Mouse (Mus musculus) embryonic facial prominence, embryonic 14.5 days (tissue): ENCODE results near the gene Sirpa. TPM values are rescaled to one million over a fixed set of nuclear protein-coding genes. Genes with fewer than 3 reads are reported as not detected.

ENCODE experiments used
- ATAC-seq: fragments of 200-750 bp; cut with Nextera tagmentation; 2 replicates; pipeline ENCODE4 v1.8.0; 2017; ENCODE audit warnings: low read depth, moderate number of reproducible peaks, moderate TSS enrichment
- DNase-seq: peaks from one replicate; pipeline ENCODE4 v3.0.0-alpha.2; 2015; ENCODE audit warnings: low spot score
- H3K27ac ChIP-seq: fragments of 300-500 bp; sonication (generic); replicated peaks from 2 replicates; pipeline ENCODE4 v1.5.1; 2014; ENCODE audit warnings: low read depth, mild to moderate bottlenecking, low read length, moderate library complexity
- H3K27me3 ChIP-seq: fragments of 300-500 bp; sonication (generic); replicated peaks from 2 replicates; pipeline ENCODE4 v1.6.1; 2014; ENCODE audit warnings: low read length; ENCODE audit not compliant: control insufficient read depth, insufficient read depth
- H3K36me3 ChIP-seq: fragments of 300-500 bp; sonication (generic); 2 replicates; pipeline ENCODE4 v1.6.1; 2014; ENCODE audit warnings: low read length, mixed read lengths; ENCODE audit not compliant: control insufficient read depth, insufficient read depth
- H3K4me1 ChIP-seq: fragments of 300-500 bp; sonication (generic); 2 replicates; pipeline ENCODE4 v1.6.1; 2014; ENCODE audit warnings: antibody characterized with exemption, low read length; ENCODE audit not compliant: control insufficient read depth, insufficient read depth
- H3K4me2 ChIP-seq: fragments of 300-500 bp; sonication (generic); 2 replicates; pipeline ENCODE4 v1.6.1; 2014; ENCODE audit warnings: low read depth, mild to moderate bottlenecking, low read length, moderate library complexity, mixed read lengths
- H3K4me3 ChIP-seq: fragments of 300-500 bp; sonication (generic); 2 replicates; pipeline ENCODE4 v1.5.1; 2014; ENCODE audit warnings: low read depth, mild to moderate bottlenecking, low read length
- H3K9ac ChIP-seq: fragments of 300-500 bp; sonication (generic); 2 replicates; pipeline ENCODE4 v1.6.1; 2014; ENCODE audit warnings: low read depth, mild to moderate bottlenecking, low read length, moderate library complexity, mixed read lengths
- H3K9me3 ChIP-seq: fragments of 300-500 bp; sonication (generic); 2 replicates; pipeline ENCODE4 v1.6.1; 2016; ENCODE audit warnings: low read length; ENCODE audit not compliant: control insufficient read depth
- WGBS: fragments of 180-500 bp; shearing (Covaris S2); extraction: QIAGEN DNeasy Blood & Tissue Kit; methylation state at CpG from one replicate; pipeline ENCODE4 v1.1.7; 2014; 5-methylcytosine and 5-hydroxymethylcytosine counted together
- polyA plus RNA-seq: library from polyadenylated mRNA; unstranded; fragments of >200 nt; fragmentation: Nextera tagmentation; extraction: Ambion mirVana; gene quantifications from 2 replicates; pipeline ENCODE4 v1.2.1, GENCODE M21; 2014

The Sirpa gene
- polyA plus RNA-seq, 1 experiment from 2014 or later: 39.1 TPM

DNA sequence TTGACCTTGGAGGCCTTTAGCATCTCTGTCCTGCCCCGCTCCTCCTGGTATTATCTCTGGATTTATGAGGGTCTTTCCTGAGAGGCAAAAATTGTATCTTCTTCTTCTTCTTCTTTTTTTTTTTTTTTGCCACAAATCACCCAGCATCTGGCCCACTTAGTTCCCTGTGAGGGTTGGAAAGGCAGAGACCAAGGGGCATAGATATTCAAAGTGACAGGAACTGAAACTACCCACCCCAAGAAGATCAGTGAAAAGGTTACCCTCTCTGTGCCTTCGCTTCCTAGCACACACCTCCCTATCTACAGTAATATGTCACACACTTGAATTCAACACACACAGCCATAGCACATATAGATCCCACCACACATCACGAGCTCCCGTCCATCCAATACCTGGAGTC lies 17.5 kb upstream of the Sirpa start:
- H3K27ac ChIP-seq: no peak overlapping the region
- H3K9me3 ChIP-seq: no peaks in the 10 kb centered on the region
- no peak overlapping the region for H3K9ac ChIP-seq
- no peak for ATAC-seq
- no peak overlapping the region for H3K4me3 ChIP-seq
- peaks cover 13% of the 10 kb centered on the region for H3K4me1 ChIP-seq
- H3K4me2 ChIP-seq: no peak overlapping the region
- 94% methylated on average over 4 of the region's 4 CpGs for WGBS
- 0 out of 2 replicates have a peak, but pooled peaks cover 4% of the 10 kb centered on the region for H3K27me3 ChIP-seq
- DNase-seq: no peak
- H3K36me3 ChIP-seq: no peaks in the 10 kb centered on the region

DNA sequence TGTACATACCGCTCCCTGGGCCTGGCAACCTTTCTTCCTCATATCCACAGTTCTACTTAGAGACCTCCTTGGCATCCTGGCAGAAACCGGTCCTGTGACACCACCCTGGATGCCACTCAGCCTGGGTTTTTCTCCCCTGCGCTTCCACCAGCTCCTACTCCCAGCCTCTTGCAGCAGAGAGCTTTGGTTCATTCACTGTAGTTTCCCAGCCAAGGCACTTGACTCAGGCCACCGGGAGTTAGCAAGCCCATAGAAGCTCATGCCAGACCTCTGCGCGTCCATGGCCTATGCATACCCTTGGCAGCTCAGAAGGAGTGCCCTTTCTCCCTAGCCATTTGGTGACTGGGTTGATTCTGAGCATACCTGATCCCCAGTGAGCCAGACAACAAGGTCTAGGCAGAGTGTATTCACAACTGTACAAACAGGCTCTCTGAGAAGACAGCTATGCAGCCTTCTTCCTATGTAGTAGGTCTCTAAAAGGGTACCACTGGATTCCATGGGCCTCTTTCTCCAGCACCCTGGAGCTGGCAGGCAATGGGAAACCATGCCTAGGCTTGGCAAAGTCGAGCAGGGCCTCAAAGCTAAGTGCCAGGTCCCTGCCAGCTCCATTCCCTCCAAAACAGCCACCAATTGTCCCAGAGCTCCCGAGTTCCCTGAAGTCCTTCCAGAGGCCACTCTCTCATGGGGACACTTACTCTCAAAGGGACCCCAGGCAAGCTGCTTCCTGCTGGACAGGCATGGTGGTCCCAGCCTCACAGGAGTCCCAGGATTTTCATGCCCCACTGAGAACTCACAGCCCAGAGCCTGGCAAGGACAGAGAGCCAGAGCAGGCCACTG lies 15.8 kb upstream of the Sirpa start:
- no peak for ATAC-seq
- 86% methylated on average over 8 of the region's 8 CpGs for WGBS
- H3K27me3 ChIP-seq: 0 out of 2 replicates have a peak, but pooled peaks cover 4% of the 10 kb centered on the region
- peaks cover 13% of the 10 kb centered on the region for H3K4me1 ChIP-seq
- no peaks in the 10 kb centered on the region for H3K9me3 ChIP-seq
- H3K36me3 ChIP-seq: no peaks in the 10 kb centered on the region
- H3K4me2 ChIP-seq: no peak overlapping the region
- H3K27ac ChIP-seq: no peak overlapping the region
- no peak for DNase-seq
- H3K9ac ChIP-seq: no peak overlapping the region
- no peak overlapping the region for H3K4me3 ChIP-seq

DNA sequence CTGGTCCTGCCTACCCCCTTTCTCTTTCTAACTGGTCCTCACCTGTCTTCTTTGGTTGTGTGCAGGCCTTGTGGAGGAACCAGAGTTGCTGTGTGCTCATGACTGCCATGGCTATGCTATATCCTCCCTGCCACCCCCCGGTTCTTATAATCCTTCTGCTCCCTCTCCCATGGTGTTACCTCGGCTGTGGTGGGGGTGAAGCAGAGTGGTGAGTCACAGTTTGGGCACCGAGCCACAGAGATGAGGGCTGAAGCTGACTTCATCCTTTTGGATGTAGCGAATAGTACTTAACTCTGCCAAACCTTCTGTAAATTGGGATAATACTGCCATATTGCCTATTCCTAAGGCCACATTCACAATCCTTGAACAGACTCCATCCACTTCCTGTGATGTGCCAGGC lies 12.0 kb upstream of the Sirpa start:
- WGBS: 89% methylated on average over 4 of the region's 4 CpGs
- Histone ChIP-seq H3K9me3 (no peaks in the 10 kb centered on the region), H3K4me1 (no peaks in the 10 kb centered on the region), H3K4me2 (no peak overlapping the region), H3K9ac (no peak overlapping the region), H3K27ac (no peak overlapping the region), H3K27me3 (no peaks in the 10 kb centered on the region), H3K36me3 (no peaks in the 10 kb centered on the region), H3K4me3 (no peak overlapping the region)
- ATAC-seq (no peak), DNase-seq (no peak)

DNA sequence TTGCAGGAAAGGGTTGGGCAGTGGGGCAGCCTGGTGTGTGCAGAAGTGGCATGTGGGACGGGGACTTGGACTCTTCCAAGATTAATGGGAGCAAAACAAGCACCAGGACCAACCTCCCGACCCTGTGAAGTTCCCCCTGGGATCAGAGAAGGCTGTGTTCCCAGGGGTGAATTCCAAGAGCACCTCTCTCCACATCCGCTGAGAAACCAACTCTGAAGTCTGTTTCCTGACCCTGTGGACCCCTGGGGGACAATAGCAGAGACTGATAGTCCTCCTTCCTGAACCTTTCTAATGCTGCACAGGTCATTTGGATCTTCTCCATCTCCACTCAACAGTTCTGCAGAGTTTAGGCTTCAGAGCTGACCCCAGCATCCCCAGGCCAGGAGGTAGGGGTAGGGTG lies 10.8 kb upstream of the Sirpa start:
- Histone ChIP-seq H3K27ac (no peak overlapping the region), H3K27me3 (no peaks in the 10 kb centered on the region), H3K4me2 (no peak overlapping the region), H3K36me3 (no peaks in the 10 kb centered on the region), H3K9ac (no peak overlapping the region), H3K9me3 (no peaks in the 10 kb centered on the region), H3K4me3 (no peak overlapping the region), H3K4me1 (no peaks in the 10 kb centered on the region)
- DNase-seq (no peak), ATAC-seq (no peak)
- WGBS: 49% methylated on average over 3 of the region's 3 CpGs

DNA sequence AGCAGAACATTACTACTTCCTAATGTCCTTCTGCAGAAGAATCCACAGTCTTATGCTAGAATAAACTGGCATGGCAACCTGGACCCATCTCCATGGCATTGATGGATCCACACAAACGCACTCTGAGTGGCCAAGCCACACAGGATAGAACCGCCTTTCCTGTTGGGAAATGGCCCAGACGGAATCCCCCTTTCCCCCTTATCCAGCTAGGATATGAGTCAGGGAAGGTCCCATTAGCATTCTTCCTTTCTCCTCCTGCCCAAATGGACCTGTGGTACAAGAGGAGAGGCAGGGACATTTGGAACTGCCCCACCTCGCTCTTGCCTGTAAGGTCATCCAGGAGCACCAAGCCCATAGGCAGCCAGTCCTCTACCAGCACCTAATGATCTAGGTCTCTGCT lies 10.4 kb upstream of the Sirpa start:
- Histone ChIP-seq H3K4me1 (no peaks in the 10 kb centered on the region), H3K36me3 (no peaks in the 10 kb centered on the region), H3K4me2 (no peak overlapping the region), H3K27ac (no peak overlapping the region), H3K9ac (no peak overlapping the region), H3K27me3 (no peaks in the 10 kb centered on the region), H3K4me3 (no peak overlapping the region), H3K9me3 (no peaks in the 10 kb centered on the region)
- WGBS: 83% methylated on average over 4 of the region's 4 CpGs
- DNase-seq (no peak), ATAC-seq (no peak)

DNA sequence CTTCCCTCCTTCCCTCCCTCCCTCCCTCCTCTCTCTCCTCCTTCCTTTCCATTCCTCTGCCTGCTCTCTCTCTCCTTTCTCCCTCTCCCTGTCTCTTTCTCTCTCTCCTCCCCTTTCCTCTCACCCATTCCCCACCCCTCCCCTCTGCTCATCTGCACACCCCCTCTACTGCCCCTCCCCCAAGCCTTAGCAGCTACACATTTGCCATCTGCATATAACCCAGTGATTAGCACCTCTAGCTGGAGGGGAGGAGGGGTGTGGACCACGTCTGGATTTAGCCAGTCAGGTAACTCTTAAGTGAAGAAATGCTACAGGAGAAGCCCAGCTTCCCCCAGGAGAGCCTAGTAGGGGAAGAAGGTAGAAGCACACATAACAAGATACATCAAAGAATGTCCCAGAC lies 7.7 kb upstream of the Sirpa start:
- ATAC-seq: no peak
- Histone ChIP-seq H3K9ac (no peak overlapping the region), H3K27ac (no peak overlapping the region), H3K4me1 (no peaks in the 10 kb centered on the region), H3K4me2 (no peak overlapping the region), H3K9me3 (no peaks in the 10 kb centered on the region), H3K36me3 (no peaks in the 10 kb centered on the region), H3K27me3 (no peaks in the 10 kb centered on the region), H3K4me3 (no peak overlapping the region)
- 14% methylated on average over 1 of the region's 1 CpGs for WGBS
- DNase-seq: no peak

DNA sequence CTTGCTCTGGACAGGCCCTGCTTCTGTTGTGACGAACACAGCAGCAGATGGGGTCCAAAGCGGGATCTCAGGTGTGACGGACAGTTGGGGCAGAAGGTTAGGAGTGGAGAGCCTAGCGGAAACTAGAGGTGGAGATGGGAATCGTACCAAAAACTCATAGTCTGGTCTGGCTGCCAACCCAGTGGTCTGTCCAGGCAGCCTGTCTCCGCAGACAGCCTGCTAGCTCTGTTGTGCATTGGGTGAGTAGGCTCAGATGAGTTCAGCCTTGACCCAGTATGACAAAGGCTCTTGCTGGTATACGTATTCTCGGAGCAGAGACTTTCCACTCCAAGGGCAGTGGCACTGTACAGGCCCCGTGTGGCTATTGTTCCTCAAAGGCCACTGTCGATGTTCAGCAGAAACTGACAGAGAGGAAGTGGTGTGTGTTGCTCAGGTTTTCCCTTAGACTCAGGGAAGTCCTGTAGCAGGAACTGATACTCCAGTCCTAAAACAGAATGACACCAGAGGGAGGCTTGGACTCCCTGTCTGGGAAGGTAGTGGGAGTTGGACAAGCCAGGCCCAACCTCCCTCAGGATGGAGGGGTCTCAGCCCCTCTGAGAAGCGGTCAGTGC lies 6.6 kb upstream of the Sirpa start:
- Histone ChIP-seq H3K9ac (no peak overlapping the region), H3K27me3 (no peaks in the 10 kb centered on the region), H3K4me2 (no peak overlapping the region), H3K27ac (no peak overlapping the region), H3K9me3 (no peaks in the 10 kb centered on the region), H3K4me3 (no peak overlapping the region), H3K4me1 (no peaks in the 10 kb centered on the region), H3K36me3 (no peaks in the 10 kb centered on the region)
- DNase-seq: no peak
- 79% methylated on average over 11 of the region's 11 CpGs for WGBS
- ATAC-seq: no peak

DNA sequence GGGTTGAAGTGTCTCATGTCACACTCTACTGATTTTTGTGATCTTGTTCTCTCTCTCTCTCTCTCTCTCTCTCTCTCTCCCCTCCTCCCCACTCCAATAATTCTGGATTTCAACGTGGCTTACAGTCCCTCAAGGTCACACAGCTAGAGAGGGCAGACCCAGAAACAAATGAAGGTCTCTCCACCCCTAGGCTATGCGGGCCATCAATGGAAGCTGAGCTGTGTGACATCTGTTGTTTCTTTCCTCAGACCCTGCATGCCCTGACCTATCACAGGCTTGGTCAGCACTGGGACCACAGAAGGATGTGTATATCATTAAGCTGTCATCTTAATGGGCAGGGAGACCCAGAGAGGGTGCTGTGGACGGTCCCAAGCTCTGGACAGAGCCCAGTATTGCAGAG lies 5.4 kb upstream of the Sirpa start:
- H3K4me3 ChIP-seq: no peak overlapping the region
- DNase-seq: no peak
- H3K9ac ChIP-seq: no peak overlapping the region
- no peak overlapping the region for H3K4me2 ChIP-seq
- WGBS: 38% methylated on average over 3 of the region's 3 CpGs
- H3K27ac ChIP-seq: no peak overlapping the region
- ATAC-seq: no peak
- H3K9me3 ChIP-seq: no peaks in the 10 kb centered on the region
- no peaks in the 10 kb centered on the region for H3K36me3 ChIP-seq
- no peaks in the 10 kb centered on the region for H3K4me1 ChIP-seq
- H3K27me3 ChIP-seq: no peaks in the 10 kb centered on the region

DNA sequence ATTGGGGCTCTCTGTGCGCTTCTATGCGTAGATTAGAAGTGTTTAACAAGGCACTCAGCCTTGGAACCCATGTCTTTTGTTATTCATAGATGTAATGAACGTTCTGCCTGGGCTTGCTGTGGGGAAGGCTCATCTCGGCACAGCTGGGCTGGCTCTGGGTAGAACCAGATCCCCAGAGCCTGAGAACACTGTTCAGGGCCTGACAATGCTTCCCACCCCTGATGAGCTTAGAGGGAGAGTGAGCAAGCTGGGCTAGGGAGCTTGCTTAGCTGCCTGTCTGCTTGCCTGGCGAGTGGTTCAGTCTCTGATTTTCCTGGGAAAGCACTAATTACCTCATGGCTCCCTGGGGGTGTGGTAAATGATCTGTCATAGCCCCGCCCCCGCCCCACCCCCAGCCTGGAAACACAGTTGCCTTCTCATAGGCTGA lies 4.8 kb upstream of the Sirpa start:
- Histone ChIP-seq H3K36me3 (no peaks in the 10 kb centered on the region), H3K27me3 (no peaks in the 10 kb centered on the region), H3K9ac (no peak overlapping the region), H3K27ac (no peak overlapping the region), H3K4me3 (no peak overlapping the region), H3K4me2 (no peak overlapping the region), H3K4me1 (no peaks in the 10 kb centered on the region), H3K9me3 (no peaks in the 10 kb centered on the region)
- WGBS: 19% methylated on average over 7 of the region's 7 CpGs
- no peak for DNase-seq
- ATAC-seq: no peak
